Mouse (Mus musculus) liver, postnatal 0 days (tissue): ENCODE measurements around the gene Pcsk7.

Source experiments
- CTCF ChIP-seq: sonication (generic); IDR thresholded peaks from 2 replicates; pipeline ENCODE4 v1.5.1; 2016; ENCODE audit warnings: antibody characterized with exemption, low read depth
- EP300 ChIP-seq: IDR thresholded peaks from 2 replicates; pipeline ENCODE4 v1.6.1; 2016; ENCODE audit warnings: antibody characterized with exemption, low read depth, mild to moderate bottlenecking

- TF ChIP-seq CTCF (no peak), EP300 (no peak)
Observed at GRCm38 (mm10) chr9:45935628-45936210, 29.4 kb downstream of the Pcsk7 start, which contains the start of gene Tagln.
